Mouse (Mus musculus): Measurements from ENCODE around the gene Sult2a6. TPM values are rescaled to one million over a fixed set of nuclear protein-coding genes. Genes with fewer than 3 reads are reported as not detected.

Sult2a6 gene
- 0.39 TPM in 1 of 2 replicates, not detected in the other for polyA plus RNA-seq (2015; fragmentation: Nextera tagmentation; extraction: Ambion mirVana)

DNA sequence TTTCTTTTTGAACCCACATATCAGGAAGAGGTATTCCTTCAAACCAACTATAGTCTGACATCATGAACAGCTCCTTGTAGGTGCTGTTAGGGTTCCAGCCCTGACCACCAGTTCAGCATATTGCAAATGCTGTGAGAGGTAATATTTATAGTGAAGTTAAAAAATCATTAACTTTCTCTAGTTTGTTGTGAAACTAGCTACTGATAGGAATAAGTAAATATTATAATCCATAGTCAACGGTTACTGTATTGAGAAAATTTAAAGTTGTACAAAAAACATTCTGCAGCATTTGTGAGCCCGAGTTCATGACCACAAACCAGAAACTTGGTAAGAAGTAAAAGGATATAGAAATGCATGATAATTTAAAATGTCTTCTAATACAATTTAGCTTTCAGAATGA lies at the start of gene Sult2a6:
Gene Sult2a6, minus strand, starts transcription at position 101 of the 400 bp plus-strand sequence.

Other genes starting within 250 kb of the Sult2a6 start
- 0.16 TPM in 1 of 2 replicates, not detected in the other for gene Sult2a3, start 131.8 kb downstream of the Sult2a6 start, polyA plus RNA-seq (2015; fragmentation: Nextera tagmentation; extraction: Ambion mirVana)
- not detected in 2 replicates for gene Obox8, start 78.7 kb upstream of the Sult2a6 start, polyA plus RNA-seq (2015; fragmentation: Nextera tagmentation; extraction: Ambion mirVana)
- gene Sult2a8, start 191.9 kb upstream of the Sult2a6 start, polyA plus RNA-seq (2015; fragmentation: Nextera tagmentation; extraction: Ambion mirVana), result 0.30 and 0.40 TPM in 2 replicates
- not detected in 2 replicates for gene Sult2a7, start 239.4 kb upstream of the Sult2a6 start, polyA plus RNA-seq (2015; fragmentation: Nextera tagmentation; extraction: Ambion mirVana)